Mouse (Mus musculus) neural tube, embryonic 15.5 days (tissue): ENCODE data around the gene Ctla4. TPM values are rescaled to one million over a fixed set of nuclear protein-coding genes. Genes with fewer than 3 reads are reported as not detected.

ENCODE experiments used
- ATAC-seq: fragments of 200-750 bp; cut with Nextera tagmentation; 2 replicates; pipeline ENCODE4 v1.8.0; 2017; ENCODE audit warnings: mild to moderate bottlenecking, moderate TSS enrichment, moderate library complexity; ENCODE audit not compliant: low FRiP score
- H3K27ac ChIP-seq: fragments of 300-500 bp; sonication (generic); replicated peaks from 2 replicates; pipeline ENCODE4 v1.5.1; 2015; ENCODE audit warnings: mild to moderate bottlenecking, inconsistent platforms
- H3K27me3 ChIP-seq: fragments of 300-500 bp; sonication (generic); replicated peaks from 2 replicates; pipeline ENCODE4 v1.6.1; 2015; ENCODE audit warnings: inconsistent platforms
- H3K36me3 ChIP-seq: fragments of 300-500 bp; sonication (generic); 2 replicates; pipeline ENCODE4 v1.6.1; 2015; ENCODE audit warnings: inconsistent platforms
- H3K4me1 ChIP-seq: fragments of 300-500 bp; sonication (generic); 2 replicates; pipeline ENCODE4 v1.6.1; 2015; ENCODE audit warnings: inconsistent platforms
- H3K4me2 ChIP-seq: fragments of 300-500 bp; sonication (generic); 2 replicates; pipeline ENCODE4 v1.6.1; 2015; ENCODE audit warnings: inconsistent platforms, mild to moderate bottlenecking, moderate library complexity
- H3K4me3 ChIP-seq: fragments of 300-500 bp; sonication (generic); replicated peaks from 2 replicates; pipeline ENCODE4 v1.5.1; 2015; ENCODE audit warnings: mild to moderate bottlenecking, inconsistent platforms
- H3K9ac ChIP-seq: fragments of 300-500 bp; sonication (generic); replicated peaks from 2 replicates; pipeline ENCODE4 v1.6.1; 2015; ENCODE audit warnings: mild to moderate bottlenecking, inconsistent platforms
- H3K9me3 ChIP-seq: fragments of 300-500 bp; sonication (generic); replicated peaks from 2 replicates; pipeline ENCODE4 v1.6.1; 2016; ENCODE audit warnings: inconsistent platforms
- WGBS: fragments of 180-500 bp; shearing (Covaris S2); methylation state at CpG from one replicate; pipeline ENCODE4 v1.1.7; 2015; ENCODE audit warnings: mixed read lengths; 5-methylcytosine and 5-hydroxymethylcytosine counted together
- polyA plus RNA-seq: library from polyadenylated mRNA; unstranded; fragments of >200 nt; fragmentation: Nextera tagmentation; extraction: Ambion mirVana; gene quantifications from 2 replicates; pipeline ENCODE4 v1.2.1, GENCODE M21; 2015

Ctla4 gene
- 5.5 TPM in 1 of 2 replicates, not detected in the other for polyA plus RNA-seq

DNA sequence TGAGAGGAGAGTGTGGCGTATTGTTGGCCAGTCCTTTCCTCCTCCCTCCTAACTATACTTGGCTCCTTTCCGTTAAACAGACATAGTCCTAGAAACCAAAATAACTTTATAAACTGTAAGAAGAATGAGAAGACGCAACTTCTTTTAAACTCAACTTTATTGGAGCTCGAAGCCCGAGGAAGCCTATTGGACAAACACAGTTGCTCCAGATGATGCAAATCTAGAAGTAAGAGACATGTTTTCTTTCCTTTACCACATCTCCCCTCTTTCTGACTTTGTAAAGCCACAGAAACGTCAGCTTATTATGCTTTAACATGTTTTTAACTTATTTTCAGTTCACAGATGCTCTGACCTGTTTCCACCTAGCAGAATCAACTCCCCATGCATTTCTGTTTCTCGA is at the start of gene Ctla4:
Ctla4 (plus strand) TSS at position 20 of the 400 bp plus-strand sequence.
- H3K4me3 ChIP-seq, result no peak within 1 kb of the TSS
- H3K36me3 ChIP-seq, result no peaks in the 10 kb centered on the region
- H3K9me3 ChIP-seq, result no peaks in the 10 kb centered on the region
- H3K4me2 ChIP-seq, result no peak within 1 kb of the TSS
- no peak within 1 kb of the TSS for H3K27ac ChIP-seq
- 90% methylated on average over 7 of the region's 7 CpGs for WGBS
- no peak for ATAC-seq
- no peaks in the 10 kb centered on the region for H3K4me1 ChIP-seq
- H3K27me3 ChIP-seq, result no peaks in the 10 kb centered on the region
- no peak within 1 kb of the TSS for H3K9ac ChIP-seq

DNA sequence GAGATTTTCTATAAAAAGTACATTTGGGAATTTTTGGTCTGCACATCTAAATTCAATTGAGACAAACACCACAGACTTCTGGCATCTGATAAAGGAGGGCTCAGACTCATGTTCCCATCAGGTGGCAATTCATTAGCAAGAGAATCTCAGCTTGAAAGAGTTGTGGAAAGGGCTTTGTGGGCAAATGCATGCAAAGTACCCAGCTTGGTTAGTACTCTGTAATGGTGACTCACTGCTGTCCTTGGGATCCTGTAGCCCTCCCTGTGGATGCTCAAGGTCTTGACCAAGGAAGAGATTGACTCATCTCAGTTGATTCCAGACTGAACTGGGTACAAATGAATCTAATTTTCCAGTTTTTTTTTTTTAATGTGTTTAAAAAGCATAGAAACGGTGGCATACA is 47.6 kb upstream of the Ctla4 start:
- H3K4me3 ChIP-seq, result no peak overlapping the region
- H3K36me3 ChIP-seq, result no peaks in the 10 kb centered on the region
- H3K4me1 ChIP-seq, result no peaks in the 10 kb centered on the region
- no peaks in the 10 kb centered on the region for H3K9me3 ChIP-seq
- H3K27ac ChIP-seq, result no peak overlapping the region
- H3K9ac ChIP-seq, result no peak overlapping the region
- no peak overlapping the region for H3K4me2 ChIP-seq
- ATAC-seq, result no peak
- no peaks in the 10 kb centered on the region for H3K27me3 ChIP-seq
- 90% methylated on average over 1 of the region's 1 CpGs for WGBS

DNA sequence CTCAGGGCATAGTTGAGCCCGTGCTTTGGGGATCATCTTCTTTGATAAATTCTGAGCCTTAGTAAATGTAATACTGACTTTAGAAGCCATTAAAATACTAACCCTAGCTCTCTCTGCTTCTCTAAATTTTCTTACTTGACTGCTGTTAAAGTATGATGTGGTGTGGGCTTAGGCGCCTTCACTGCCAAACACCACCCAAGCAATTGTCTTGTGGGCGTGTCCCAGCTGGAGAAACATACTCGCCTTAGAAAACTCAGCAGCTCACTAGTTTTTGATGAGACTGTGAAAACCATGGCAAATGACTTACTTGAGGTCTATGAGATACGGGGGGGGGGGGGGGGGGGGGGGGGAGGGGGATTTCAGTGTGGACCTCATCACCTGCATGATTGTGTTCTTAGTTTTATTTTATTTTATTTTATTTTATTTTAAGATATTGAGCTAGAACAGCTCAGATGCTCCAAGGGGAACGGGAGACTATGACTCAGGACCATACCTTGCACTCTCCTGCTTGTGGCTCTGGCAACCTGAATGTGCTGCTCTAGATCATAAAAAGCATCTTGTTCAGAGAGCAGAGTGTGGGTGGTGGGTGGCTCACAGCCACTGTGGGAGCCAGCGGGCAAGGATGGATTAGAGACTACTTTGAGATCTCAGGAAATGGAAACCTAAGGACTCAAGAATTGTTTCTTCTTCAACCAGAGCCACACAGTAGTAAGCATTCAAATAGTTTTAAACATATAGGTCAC is 41.3 kb upstream of the Ctla4 start:
- H3K36me3 ChIP-seq, result no peaks in the 10 kb centered on the region
- no peak overlapping the region for H3K9ac ChIP-seq
- no peak overlapping the region for H3K4me3 ChIP-seq
- 88% methylated on average over 7 of the region's 7 CpGs for WGBS
- no peaks in the 10 kb centered on the region for H3K4me1 ChIP-seq
- no peaks in the 10 kb centered on the region for H3K27me3 ChIP-seq
- H3K4me2 ChIP-seq, result no peak overlapping the region
- H3K27ac ChIP-seq, result no peak overlapping the region
- no peak for ATAC-seq
- no peaks in the 10 kb centered on the region for H3K9me3 ChIP-seq

DNA sequence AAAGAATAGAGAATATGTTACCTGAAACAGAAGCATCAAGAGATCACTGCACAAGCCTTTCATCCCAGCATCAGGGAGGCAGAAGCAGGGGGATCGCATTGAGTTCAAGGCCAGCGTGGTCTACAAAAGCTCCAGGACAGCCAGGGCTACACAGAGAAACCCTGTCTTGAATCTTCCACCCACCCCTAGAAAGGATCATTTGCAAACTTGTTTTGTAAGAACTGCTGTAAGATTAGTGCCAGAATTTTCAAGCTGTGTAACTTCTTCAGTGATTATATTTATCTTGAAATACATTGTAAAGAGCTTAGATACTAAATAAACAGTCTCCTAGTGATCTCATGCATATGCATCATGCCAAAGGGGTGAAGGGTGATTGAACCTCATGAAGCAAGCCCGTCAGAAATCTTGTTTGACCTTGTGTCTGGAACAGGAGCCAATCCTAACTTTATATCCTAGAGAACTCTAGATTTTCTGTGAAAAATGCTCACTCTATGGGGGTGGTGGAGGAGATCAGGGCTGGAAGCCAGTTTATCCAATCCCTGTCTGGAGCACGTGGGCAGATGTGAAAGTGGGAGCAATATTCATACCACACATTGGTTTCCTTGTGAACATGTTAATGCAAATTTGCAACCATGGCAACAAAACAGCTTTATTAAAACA is 40.1 kb upstream of the Ctla4 start:
- Histone ChIP-seq H3K9me3 (no peaks in the 10 kb centered on the region), H3K4me1 (peaks cover 8% of the 10 kb centered on the region; the same call in 1 of the 2 replicates), H3K4me2 (no peak overlapping the region), H3K27ac (no peak overlapping the region), H3K9ac (no peak overlapping the region), H3K27me3 (no peaks in the 10 kb centered on the region), H3K36me3 (no peaks in the 10 kb centered on the region), H3K4me3 (no peak overlapping the region)
- no peak for ATAC-seq
- WGBS, result 73% methylated on average over 4 of the region's 4 CpGs

DNA sequence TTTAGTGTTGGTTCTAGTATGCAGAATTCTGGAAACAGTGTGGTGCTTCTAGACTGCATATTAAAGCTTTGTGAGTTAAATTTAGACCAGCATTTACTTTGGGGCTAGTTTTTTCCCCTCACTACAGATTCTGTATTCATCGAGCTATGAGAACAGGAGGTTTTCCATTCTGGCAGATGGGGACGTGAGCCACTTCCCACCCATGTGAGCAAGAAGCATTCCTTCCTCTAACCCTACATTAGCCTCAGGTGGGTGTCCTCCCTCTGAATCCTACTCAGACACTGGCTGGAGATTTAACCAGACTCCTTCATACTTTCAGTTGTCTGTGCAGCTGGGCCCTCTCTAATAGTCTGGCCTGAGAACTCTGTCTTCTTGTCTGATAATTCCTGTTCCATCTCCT is 37.7 kb upstream of the Ctla4 start:
- ATAC-seq, result no peak
- Histone ChIP-seq H3K4me1 (peaks cover 12% of the 10 kb centered on the region; the same call in 1 of the 2 replicates), H3K36me3 (no peaks in the 10 kb centered on the region), H3K4me3 (no peak overlapping the region), H3K9me3 (no peaks in the 10 kb centered on the region), H3K9ac (no peak overlapping the region), H3K4me2 (no peak overlapping the region), H3K27ac (no peak overlapping the region), H3K27me3 (no peaks in the 10 kb centered on the region)
- 95% methylated on average over 2 of the region's 2 CpGs for WGBS

DNA sequence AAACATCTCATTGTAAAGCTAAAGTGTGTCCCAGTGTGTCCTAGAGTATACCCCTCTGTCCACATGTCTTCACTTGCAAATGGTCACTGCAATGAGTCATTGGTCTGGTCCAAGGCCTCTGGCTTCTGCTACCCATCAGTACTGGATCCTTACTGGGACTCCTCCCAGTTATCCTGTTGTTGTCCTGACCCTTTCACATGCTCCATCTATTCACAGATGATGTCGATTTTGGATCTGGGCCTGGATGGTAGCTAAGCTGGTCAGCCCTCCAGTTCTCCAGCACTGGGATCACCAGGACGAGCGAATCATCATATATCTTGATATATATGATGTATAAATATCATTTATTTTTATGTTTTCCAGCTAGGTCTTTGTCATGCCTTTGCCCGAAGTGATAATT is 37.0 kb upstream of the Ctla4 start:
- Histone ChIP-seq H3K27me3 (no peaks in the 10 kb centered on the region), H3K9ac (no peak overlapping the region), H3K9me3 (no peaks in the 10 kb centered on the region), H3K4me3 (no peak overlapping the region), H3K4me2 (no peak overlapping the region), H3K36me3 (no peaks in the 10 kb centered on the region), H3K27ac (no peak overlapping the region), H3K4me1 (peaks cover 12% of the 10 kb centered on the region; the same call in 1 of the 2 replicates)
- 89% methylated on average over 4 of the region's 4 CpGs for WGBS
- no peak for ATAC-seq

DNA sequence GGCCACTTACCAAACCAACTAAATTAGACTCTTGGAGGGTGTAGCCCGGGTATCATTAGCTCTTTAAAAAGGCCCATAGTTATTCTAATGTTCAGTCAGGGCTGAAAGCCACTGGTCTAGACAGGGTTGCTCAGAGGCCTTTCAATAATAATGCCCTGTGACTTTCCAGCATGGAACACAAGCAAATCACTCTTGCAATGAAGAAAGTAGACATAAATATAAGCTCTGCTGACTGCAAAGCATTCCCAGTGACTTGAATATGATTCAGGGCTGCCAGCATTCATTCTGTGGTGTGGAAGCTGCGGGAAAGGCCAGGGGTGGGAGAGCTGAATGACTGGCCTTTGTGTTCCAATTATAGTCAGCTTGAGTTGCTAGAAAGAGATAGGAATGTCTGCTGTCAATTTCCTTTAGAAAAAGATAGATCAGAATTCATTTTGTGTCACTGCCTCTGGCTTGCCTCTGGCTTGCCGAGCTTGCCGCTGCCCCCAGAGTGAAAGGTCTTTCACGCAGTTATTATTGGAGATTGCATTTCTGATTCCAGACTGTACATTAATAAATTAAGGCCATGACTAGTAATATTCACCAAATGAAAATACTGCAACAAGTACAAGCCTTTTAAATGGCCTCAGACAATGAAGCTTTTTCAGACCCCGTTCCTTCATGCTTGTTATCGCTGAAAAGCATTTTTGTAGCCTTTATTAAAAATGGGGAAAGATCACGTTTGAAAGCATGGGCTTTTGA is 35.6 kb upstream of the Ctla4 start:
- peaks cover 12% of the 10 kb centered on the region; the same call in 1 of the 2 replicates for H3K4me1 ChIP-seq
- H3K36me3 ChIP-seq, result no peaks in the 10 kb centered on the region
- H3K9ac ChIP-seq, result no peak overlapping the region
- ATAC-seq, result 0 out of 2 replicates have a peak, but pooled peaks have one; percentile 41
- peak overlapping the region; percentile 7; the same call in 1 of the 2 replicates for H3K27ac ChIP-seq
- no peak overlapping the region for H3K4me2 ChIP-seq
- no peak overlapping the region for H3K4me3 ChIP-seq
- H3K27me3 ChIP-seq, result no peaks in the 10 kb centered on the region
- WGBS, result 15% methylated on average over 8 of the region's 8 CpGs
- H3K9me3 ChIP-seq, result no peaks in the 10 kb centered on the region

DNA sequence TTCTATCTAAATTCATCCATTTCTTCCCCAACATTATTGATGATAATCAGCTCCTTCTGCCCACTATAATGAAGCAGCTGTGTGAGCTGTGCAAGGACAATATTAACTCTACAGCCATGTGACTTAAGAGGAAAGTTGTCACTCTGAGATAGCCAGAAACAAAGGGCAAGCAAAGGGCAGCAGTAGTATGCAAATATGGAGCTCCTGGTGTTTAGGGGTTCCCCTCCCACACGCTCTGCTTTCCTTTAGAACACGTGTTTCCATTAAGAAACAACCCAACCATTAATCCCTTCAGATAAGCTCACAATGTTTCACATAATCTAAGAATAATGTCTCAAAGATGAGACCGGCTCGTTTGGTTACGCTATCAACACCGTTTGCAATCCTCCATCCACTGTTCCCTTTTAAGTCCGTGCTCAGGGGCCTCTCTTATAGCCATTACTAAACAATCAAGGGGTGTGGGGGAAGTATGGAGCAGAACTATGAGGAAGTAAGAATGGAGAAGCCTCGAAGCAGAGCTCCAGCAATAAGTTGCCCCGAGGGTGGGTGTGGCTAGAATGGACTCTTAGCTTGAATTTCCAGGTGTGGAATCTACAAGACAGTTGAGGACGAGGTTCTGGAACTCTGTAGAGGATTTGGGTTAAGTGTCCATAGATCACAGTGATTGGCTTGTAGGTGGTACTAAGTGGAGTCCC is 34.6 kb upstream of the Ctla4 start:
- no peak for ATAC-seq
- Histone ChIP-seq H3K36me3 (no peaks in the 10 kb centered on the region), H3K27me3 (no peaks in the 10 kb centered on the region), H3K4me1 (peaks cover 12% of the 10 kb centered on the region; the same call in 1 of the 2 replicates), H3K27ac (no peak overlapping the region), H3K9ac (no peak overlapping the region), H3K4me3 (no peak overlapping the region), H3K4me2 (no peak overlapping the region), H3K9me3 (no peaks in the 10 kb centered on the region)
- WGBS, result 42% methylated on average over 10 of the region's 10 CpGs

DNA sequence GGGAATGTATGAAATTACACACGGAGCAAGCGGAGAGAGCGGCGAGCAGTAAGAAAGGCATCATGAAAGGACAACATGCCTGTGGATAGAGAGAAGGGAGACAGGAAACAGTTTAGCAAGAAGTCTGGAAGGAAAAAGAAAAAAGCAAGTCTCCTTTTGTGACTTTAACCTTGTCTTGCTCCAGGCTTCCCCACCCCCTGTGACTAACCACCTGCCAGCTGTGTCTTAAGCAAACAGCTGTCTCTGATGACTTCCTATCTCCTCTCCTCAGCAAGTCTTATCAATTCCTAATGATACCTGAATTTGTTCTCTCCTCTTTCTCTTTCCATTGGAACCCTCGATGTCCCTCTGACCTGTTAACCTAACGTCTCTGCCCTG is 34.0 kb upstream of the Ctla4 start:
- H3K36me3 ChIP-seq, result no peaks in the 10 kb centered on the region
- H3K9ac ChIP-seq, result no peak overlapping the region
- peaks cover 14% of the 10 kb centered on the region; the same call in 1 of the 2 replicates for H3K4me1 ChIP-seq
- WGBS, result 86% methylated on average over 6 of the region's 6 CpGs
- no peak overlapping the region for H3K4me2 ChIP-seq
- no peaks in the 10 kb centered on the region for H3K27me3 ChIP-seq
- H3K27ac ChIP-seq, result no peak overlapping the region
- no peak for ATAC-seq
- H3K9me3 ChIP-seq, result no peaks in the 10 kb centered on the region
- no peak overlapping the region for H3K4me3 ChIP-seq

DNA sequence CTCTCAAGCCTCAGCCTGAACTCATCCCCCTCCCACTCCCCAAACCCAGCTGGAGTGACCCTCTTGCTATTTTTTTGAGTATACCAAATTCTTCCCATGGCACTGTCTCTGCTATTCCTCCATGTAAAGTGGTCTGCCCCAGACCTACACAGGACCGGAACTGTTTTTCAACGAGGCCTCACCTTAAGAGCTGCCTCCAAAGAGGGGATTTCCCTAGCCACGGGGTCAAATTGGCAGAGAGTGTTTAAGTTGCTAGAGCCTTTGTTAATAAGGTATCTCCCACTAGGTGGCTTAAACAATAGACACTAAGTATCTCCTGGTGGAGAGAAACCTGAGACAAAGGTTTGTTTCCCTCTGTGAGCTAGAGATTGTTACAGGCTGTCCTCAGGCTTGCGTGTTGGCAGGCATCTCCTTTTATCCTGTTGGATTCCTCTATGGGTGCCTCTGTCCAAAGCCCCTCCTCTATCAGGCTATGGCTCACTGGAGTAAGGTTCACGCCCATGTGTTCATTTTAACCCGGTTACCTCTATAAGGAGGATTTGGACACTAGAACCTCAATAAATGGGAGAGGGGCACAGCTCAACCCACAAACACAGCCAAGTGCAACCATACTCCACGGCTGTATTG is 33.4 kb upstream of the Ctla4 start:
- no peak for ATAC-seq
- H3K9ac ChIP-seq, result no peak overlapping the region
- H3K4me2 ChIP-seq, result no peak overlapping the region
- H3K27me3 ChIP-seq, result no peaks in the 10 kb centered on the region
- WGBS, result 54% methylated on average over 7 of the region's 7 CpGs
- no peaks in the 10 kb centered on the region for H3K9me3 ChIP-seq
- H3K36me3 ChIP-seq, result no peaks in the 10 kb centered on the region
- H3K27ac ChIP-seq, result no peak overlapping the region
- no peak overlapping the region for H3K4me3 ChIP-seq
- H3K4me1 ChIP-seq, result peaks cover 17% of the 10 kb centered on the region; the same call in 1 of the 2 replicates

DNA sequence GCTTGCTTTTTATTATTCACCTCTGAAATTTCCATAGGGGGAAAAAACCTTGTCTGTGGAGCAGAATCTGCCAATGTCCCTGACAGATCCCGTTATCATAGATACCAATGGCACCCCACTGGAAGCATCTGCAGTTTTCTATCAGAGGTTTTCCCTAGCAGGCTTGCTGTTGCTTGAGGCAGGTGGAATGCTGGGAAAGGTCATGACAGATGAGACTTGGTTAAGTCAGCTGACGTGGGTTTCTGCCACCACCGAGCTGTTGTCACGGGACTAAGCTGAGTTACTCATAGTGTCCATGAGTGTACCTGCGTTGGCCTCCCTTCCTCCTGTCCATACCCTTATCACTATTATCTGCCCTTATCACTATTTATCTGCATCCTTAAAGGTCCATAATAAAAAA is 32.8 kb upstream of the Ctla4 start:
- Histone ChIP-seq H3K4me1 (peaks cover 17% of the 10 kb centered on the region; the same call in 1 of the 2 replicates), H3K9me3 (no peaks in the 10 kb centered on the region), H3K4me2 (no peak overlapping the region), H3K9ac (no peak overlapping the region), H3K4me3 (no peak overlapping the region), H3K27me3 (no peaks in the 10 kb centered on the region), H3K36me3 (no peaks in the 10 kb centered on the region), H3K27ac (no peak overlapping the region)
- no peak for ATAC-seq
- 87% methylated on average over 5 of the region's 5 CpGs for WGBS
